Mouse (Mus musculus) lung, postnatal 0 days (tissue): ENCODE measurements around the gene Padi2.

Experiments
- CTCF ChIP-seq: IDR thresholded peaks from 2 replicates; pipeline ENCODE4 v1.5.1; 2016; ENCODE audit warnings: antibody characterized with exemption, mild to moderate bottlenecking
- EP300 ChIP-seq: IDR thresholded peaks from 2 replicates; pipeline ENCODE4 v1.6.1; 2016; ENCODE audit warnings: antibody characterized with exemption, mild to moderate bottlenecking, control low read depth

DNA sequence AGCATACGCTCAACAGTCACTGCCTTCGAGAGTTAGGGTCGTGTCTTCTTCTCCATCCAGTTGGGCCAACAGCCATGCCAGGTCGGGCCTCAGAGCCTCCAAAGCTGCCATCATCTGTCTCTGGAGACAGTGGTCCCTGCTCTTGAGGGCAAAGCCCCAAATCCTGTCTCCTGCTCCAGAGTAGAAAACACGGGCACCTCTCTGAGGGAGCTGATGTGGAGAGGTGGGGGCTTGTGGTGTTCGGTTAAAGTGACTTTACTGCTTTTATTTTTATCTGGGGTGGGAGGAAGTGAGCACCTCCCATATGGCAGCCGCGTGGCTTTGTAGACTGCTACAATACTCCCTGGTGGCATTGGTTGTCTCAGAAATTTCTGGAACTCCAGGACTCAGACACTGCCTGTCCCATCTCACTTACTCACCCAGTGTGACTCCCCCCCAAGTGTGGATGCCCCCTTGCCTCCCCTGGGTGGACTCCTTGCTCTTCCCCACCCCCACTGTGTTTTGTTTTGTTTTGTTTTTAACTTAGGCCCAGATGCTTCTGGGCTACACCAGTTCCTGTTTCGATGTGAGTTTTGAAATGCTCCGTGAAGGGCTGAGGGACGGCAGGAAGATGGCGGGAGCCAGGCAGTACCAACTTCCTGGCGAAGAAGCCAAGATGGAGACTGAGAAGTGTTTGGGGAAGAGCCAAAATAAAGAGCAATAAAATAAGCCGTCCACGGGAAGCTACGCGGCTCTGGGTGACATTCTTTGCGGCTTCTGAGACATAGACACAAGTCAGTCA lies 45.9 kb downstream of the Padi2 start:
- TF ChIP-seq CTCF, result no peak
- TF ChIP-seq EP300, result no peak
